Mouse (Mus musculus) ES-Bruce4 (cell line): ENCODE data around the gene 2200002D01Rik. TPM values are rescaled to one million over a fixed set of nuclear protein-coding genes. Genes with fewer than 3 reads are reported as not detected.
A peak's percentile ranks its signal among the peaks of the same experiment; 100 is the strongest.

Experiments
- H3K27ac ChIP-seq: 2 replicates; pipeline ENCODE4 v1.5.1; 2012; ENCODE audit warnings: low read length, inconsistent platforms; ENCODE audit not compliant: insufficient read depth
- H3K27me3 ChIP-seq: 2 replicates; pipeline ENCODE4 v1.6.1; 2012; ENCODE audit warnings: mild to moderate bottlenecking, low read length, inconsistent platforms; ENCODE audit not compliant: control insufficient read depth, poor library complexity, insufficient read depth, severe bottlenecking
- H3K36me3 ChIP-seq: 2 replicates; pipeline ENCODE4 v1.6.1; 2012; ENCODE audit warnings: inconsistent platforms, mild to moderate bottlenecking, low read length, moderate library complexity; ENCODE audit not compliant: control insufficient read depth, poor library complexity, insufficient read depth, severe bottlenecking
- H3K4me1 ChIP-seq: one replicate; pipeline ENCODE4 v1.8.1; 2011; ENCODE audit warnings: low read length; ENCODE audit not compliant: control insufficient read depth, insufficient read depth
- H3K4me3 ChIP-seq: 2 replicates; pipeline ENCODE4 v1.5.1; 2011; ENCODE audit warnings: low read depth, mild to moderate bottlenecking, low read length
- H3K9ac ChIP-seq: 2 replicates; pipeline ENCODE4 v1.6.1; 2012; ENCODE audit warnings: low read depth, mild to moderate bottlenecking, inconsistent platforms; ENCODE audit not compliant: poor library complexity, severe bottlenecking
- H3K9me3 ChIP-seq: replicated peaks from 2 replicates; pipeline ENCODE4 v1.6.1; 2012; ENCODE audit warnings: mild to moderate bottlenecking, low read length, inconsistent platforms; ENCODE audit not compliant: control insufficient read depth, poor library complexity, insufficient read depth, severe bottlenecking
- CTCF ChIP-seq: IDR thresholded peaks from one replicate; pipeline ENCODE4 v1.8.1; 2011; ENCODE audit warnings: low read depth, low read length
- EP300 ChIP-seq: IDR thresholded peaks from 2 replicates; pipeline ENCODE4 v1.6.1; 2011; ENCODE audit warnings: low read depth, low read length; ENCODE audit not compliant: insufficient read depth
- POLR2A ChIP-seq: IDR thresholded peaks from one replicate; pipeline ENCODE4 v1.8.1; 2011; ENCODE audit warnings: low read length; ENCODE audit not compliant: insufficient read depth
- polyA plus RNA-seq: library from polyadenylated mRNA; stranded (reverse); fragments of >200 nt; gene quantifications from 2 replicates; pipeline ENCODE4 v1.2.4, GENCODE M21; 2011; ENCODE audit warnings: low read depth; ENCODE audit not compliant: missing spikeins, insufficient read depth, insufficient read length

Gene 2200002D01Rik
- polyA plus RNA-seq, 1 experiment: 34.1 TPM

- Histone ChIP-seq H3K4me1 (peaks cover 3% of the 10 kb centered on the region), H3K4me3 (no peak overlapping the region), H3K27ac (no peak overlapping the region), H3K27me3 (no peaks in the 10 kb centered on the region), H3K9me3 (no peaks in the 10 kb centered on the region), H3K9ac (no peak overlapping the region), H3K36me3 (no peaks in the 10 kb centered on the region)
- TF ChIP-seq EP300 (no peak), POLR2A (no peak), CTCF (no peak)
Measured at GRCm38 (mm10) chr7:29236593-29236992, 11.7 kb downstream of the 2200002D01Rik start.

- H3K36me3 ChIP-seq: no peaks in the 10 kb centered on the region
- H3K27me3 ChIP-seq: no peaks in the 10 kb centered on the region
- TF ChIP-seq EP300 (no peak), CTCF (peak; percentile 24)
- no peaks in the 10 kb centered on the region for H3K9me3 ChIP-seq
- H3K4me3 ChIP-seq: no peak overlapping the region
- H3K4me1 ChIP-seq: peaks cover under 1% of the 10 kb centered on the region
- no peak overlapping the region for H3K27ac ChIP-seq
- no peak overlapping the region for H3K9ac ChIP-seq
Measured at GRCm38 (mm10) chr7:29234661-29235060, 13.6 kb downstream of the 2200002D01Rik start.

- Histone ChIP-seq H3K9me3 (no peaks in the 10 kb centered on the region), H3K4me3 (no peak overlapping the region), H3K9ac (no peak overlapping the region), H3K27me3 (no peaks in the 10 kb centered on the region), H3K36me3 (no peaks in the 10 kb centered on the region), H3K27ac (no peak overlapping the region), H3K4me1 (peaks cover 1% of the 10 kb centered on the region)
- no peak for TF ChIP-seq CTCF
- no peak for TF ChIP-seq EP300
- no peak for TF ChIP-seq POLR2A
Measured at GRCm38 (mm10) chr7:29233745-29234144, 14.5 kb downstream of the 2200002D01Rik start.

- TF ChIP-seq CTCF (no peak), POLR2A (no peak), EP300 (no peak; the same call in 1 of the 2 replicates)
- no peak within 1 kb of the TSS for H3K27ac ChIP-seq
- H3K9ac ChIP-seq: peak within 1 kb of the TSS; percentile 62
- peaks cover 1% of the 10 kb centered on the region for H3K4me1 ChIP-seq
- no peaks in the 10 kb centered on the region for H3K36me3 ChIP-seq
- H3K27me3 ChIP-seq: no peaks in the 10 kb centered on the region
- no peaks in the 10 kb centered on the region for H3K9me3 ChIP-seq
- H3K4me3 ChIP-seq: peak within 1 kb of the TSS; percentile 56
Measured at GRCm38 (mm10) chr7:29232247-29233013, 15.8 kb downstream of the 2200002D01Rik start, which contains the start of gene Kcnk6. Gene Kcnk6, minus strand, starts transcription at chr7:29232515.

GRCm38 (mm10) chr7:29231517-29231916, 16.7 kb downstream of the 2200002D01Rik start:
- peaks cover 1% of the 10 kb centered on the region for H3K4me1 ChIP-seq
- no peaks in the 10 kb centered on the region for H3K9me3 ChIP-seq
- TF ChIP-seq POLR2A (no peak), EP300 (no peak), CTCF (no peak)
- peak overlapping the region; percentile 56; the same call in 1 of the 2 replicates for H3K4me3 ChIP-seq
- no peak overlapping the region for H3K9ac ChIP-seq
- no peak overlapping the region for H3K27ac ChIP-seq
- H3K27me3 ChIP-seq: no peaks in the 10 kb centered on the region
- H3K36me3 ChIP-seq: no peaks in the 10 kb centered on the region

- TF ChIP-seq POLR2A (no peak), CTCF (no peak), EP300 (no peak)
- Histone ChIP-seq H3K9me3 (no peaks in the 10 kb centered on the region), H3K27ac (no peak overlapping the region)
Measured at GRCm38 (mm10) chr7:29230560-29230959, 17.7 kb downstream of the 2200002D01Rik start.

More at GRCm38 (mm10) chr7:29230560-29230959, 17.7 kb downstream of the 2200002D01Rik start:
- Histone ChIP-seq H3K4me1 (peaks cover 1% of the 10 kb centered on the region), H3K4me3 (no peak overlapping the region), H3K36me3 (no peaks in the 10 kb centered on the region), H3K27me3 (no peaks in the 10 kb centered on the region), H3K9ac (no peak overlapping the region)
